Mouse (Mus musculus): ENCODE measurements around the gene Dip2c. TPM values are rescaled to one million over a fixed set of nuclear protein-coding genes. Genes with fewer than 3 reads are reported as not detected.

Gene Dip2c
- polyA plus RNA-seq, 1 experiment from 2014 or later, result 11.7 TPM

DNA sequence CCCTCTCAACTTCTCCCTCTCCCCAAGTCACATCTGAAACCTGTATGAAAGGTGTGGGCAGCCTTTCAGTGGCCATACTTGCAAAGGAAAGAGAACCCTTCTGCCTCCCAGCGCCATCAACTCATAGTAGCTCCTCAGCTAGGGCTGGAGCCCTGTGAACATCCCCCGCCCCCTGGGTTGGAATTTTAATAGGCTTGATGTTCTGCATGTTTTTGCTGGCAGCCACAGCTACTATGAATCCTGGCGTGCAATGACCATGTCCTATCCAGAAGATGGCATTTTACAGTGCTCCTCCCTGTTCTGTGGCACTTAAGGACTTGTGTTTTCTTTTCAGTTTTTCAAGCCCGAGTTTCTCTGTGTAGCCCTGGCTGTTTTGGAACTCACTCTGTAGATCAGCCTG lies 166.7 kb downstream of the Dip2c start:
- no peak overlapping the region for H3K9ac ChIP-seq (ENCODE audit: low read depth, low read length)
- DNase-seq (ENCODE audit: low spot score) (no peak), ATAC-seq (ENCODE audit: low read depth) (no peak)
- no peaks in the 10 kb centered on the region for H3K4me1 ChIP-seq (ENCODE audit: control insufficient read depth, insufficient read depth, low read length)
- no peak overlapping the region for H3K27ac ChIP-seq (replicated peaks; ENCODE audit: low read depth, low read length)
- peaks cover 7% of the 10 kb centered on the region; the same call in 1 of the 2 replicates for H3K9me3 ChIP-seq (ENCODE audit: control insufficient read depth, low read length)
- H3K4me2 ChIP-seq (ENCODE audit: low read depth, low read length), result no peak overlapping the region
- no peak overlapping the region for H3K4me3 ChIP-seq (ENCODE audit: low read depth, low read length)
- no peaks in the 10 kb centered on the region for H3K27me3 ChIP-seq (replicated peaks; ENCODE audit: control insufficient read depth, insufficient read depth, low read length)
- WGBS, result 80% methylated on average over 4 of the region's 4 CpGs
- no peaks in the 10 kb centered on the region for H3K36me3 ChIP-seq (ENCODE audit: control insufficient read depth, insufficient read depth, low read length)

DNA sequence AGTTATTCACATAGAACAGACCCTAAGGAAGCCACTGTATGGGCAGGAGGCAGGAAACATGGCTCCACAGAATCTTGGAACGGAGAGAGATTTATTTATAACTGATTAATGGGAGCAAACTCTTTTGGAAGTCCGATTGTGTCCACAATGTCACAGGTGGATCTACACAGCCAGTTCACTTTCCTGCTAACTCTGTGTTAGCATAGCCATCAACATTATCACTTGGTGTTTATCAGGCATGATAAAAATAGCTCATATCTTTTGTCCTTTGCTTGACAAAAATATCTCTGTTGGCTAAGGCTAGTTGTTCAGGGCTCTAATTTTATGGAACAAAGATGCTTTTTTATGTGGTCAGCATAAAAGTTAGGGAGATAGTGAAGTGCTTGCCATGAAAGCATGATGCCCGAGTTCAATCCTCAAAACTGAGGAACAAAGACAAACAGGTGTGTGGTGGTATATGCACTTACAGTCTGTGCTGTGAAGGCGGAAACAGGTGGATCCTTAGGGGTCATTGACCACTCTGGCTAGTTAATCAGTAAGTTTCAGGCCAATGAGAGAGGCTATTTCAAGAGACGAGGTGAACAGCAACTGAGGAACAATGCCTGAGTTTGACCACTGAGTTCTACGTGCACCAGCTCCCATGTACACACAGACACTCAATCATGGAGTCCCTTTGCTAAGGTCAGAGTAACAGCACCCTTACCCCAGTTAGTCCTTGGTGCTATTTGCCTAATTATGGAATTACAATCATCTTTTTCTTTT lies 169.4 kb downstream of the Dip2c start:
- H3K9ac ChIP-seq (ENCODE audit: low read depth, low read length), result no peak overlapping the region

DNA sequence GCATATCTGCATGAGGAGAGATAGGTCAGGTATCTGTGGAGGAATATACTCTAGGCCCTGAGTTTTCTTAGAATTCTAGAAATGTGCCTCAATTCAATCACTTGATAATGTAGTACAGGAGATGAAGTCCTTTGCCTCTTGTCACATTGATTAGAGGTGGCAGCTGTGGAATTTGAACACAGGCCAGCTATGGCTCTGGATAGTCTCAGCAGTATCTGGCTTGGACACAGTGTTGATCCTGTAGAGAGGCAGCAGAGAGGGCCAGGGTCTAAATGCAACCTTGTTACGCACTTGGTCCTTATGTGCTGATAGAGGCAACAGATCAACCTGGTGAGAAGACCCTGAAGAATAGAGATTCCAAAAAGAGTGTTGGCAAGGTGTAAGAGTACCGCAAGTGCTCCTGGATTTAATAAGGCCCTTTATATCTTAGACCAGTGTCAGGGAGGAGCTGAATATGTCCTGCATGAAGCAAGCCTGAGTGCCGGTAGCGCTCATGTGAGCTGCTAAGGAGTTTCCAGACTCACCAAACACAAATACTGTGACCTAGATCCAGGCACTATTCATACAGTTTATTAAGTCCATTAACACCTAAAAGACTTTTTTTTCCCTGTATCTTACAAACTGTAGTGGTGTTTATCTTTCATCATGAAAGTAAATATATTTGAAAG lies 170.3 kb downstream of the Dip2c start:
- no peaks in the 10 kb centered on the region for H3K9me3 ChIP-seq (ENCODE audit: control insufficient read depth, low read length)
- DNase-seq (ENCODE audit: low spot score), result peak; percentile 22
- H3K9ac ChIP-seq (ENCODE audit: low read depth, low read length), result no peak overlapping the region
- WGBS, result 88% methylated on average over 4 of the region's 4 CpGs
- no peaks in the 10 kb centered on the region for H3K36me3 ChIP-seq (ENCODE audit: control insufficient read depth, insufficient read depth, low read length)
- H3K4me1 ChIP-seq (ENCODE audit: control insufficient read depth, insufficient read depth, low read length), result no peaks in the 10 kb centered on the region
- no peak overlapping the region for H3K4me2 ChIP-seq (ENCODE audit: low read depth, low read length)
- no peak overlapping the region for H3K27ac ChIP-seq (replicated peaks; ENCODE audit: low read depth, low read length)
- H3K27me3 ChIP-seq (replicated peaks; ENCODE audit: control insufficient read depth, insufficient read depth, low read length), result no peaks in the 10 kb centered on the region
- ATAC-seq (ENCODE audit: low read depth), result peak; percentile 47; the same call in 1 of the 2 replicates
- no peak overlapping the region for H3K4me3 ChIP-seq (ENCODE audit: low read depth, low read length)

More for the DNA sequence above, 169.4 kb downstream of the Dip2c start:
- WGBS, result 88% methylated on average over 6 of the region's 6 CpGs
- Histone ChIP-seq H3K27me3 (replicated peaks; ENCODE audit: control insufficient read depth, insufficient read depth, low read length) (no peaks in the 10 kb centered on the region), H3K36me3 (ENCODE audit: control insufficient read depth, insufficient read depth, low read length) (no peaks in the 10 kb centered on the region), H3K4me2 (ENCODE audit: low read depth, low read length) (no peak overlapping the region), H3K4me1 (ENCODE audit: control insufficient read depth, insufficient read depth, low read length) (no peaks in the 10 kb centered on the region), H3K9me3 (ENCODE audit: control insufficient read depth, low read length) (no peaks in the 10 kb centered on the region), H3K4me3 (ENCODE audit: low read depth, low read length) (no peak overlapping the region), H3K27ac (replicated peaks; ENCODE audit: low read depth, low read length) (no peak overlapping the region)
- no peak for ATAC-seq (ENCODE audit: low read depth)
- DNase-seq (ENCODE audit: low spot score), result no peak

DNA sequence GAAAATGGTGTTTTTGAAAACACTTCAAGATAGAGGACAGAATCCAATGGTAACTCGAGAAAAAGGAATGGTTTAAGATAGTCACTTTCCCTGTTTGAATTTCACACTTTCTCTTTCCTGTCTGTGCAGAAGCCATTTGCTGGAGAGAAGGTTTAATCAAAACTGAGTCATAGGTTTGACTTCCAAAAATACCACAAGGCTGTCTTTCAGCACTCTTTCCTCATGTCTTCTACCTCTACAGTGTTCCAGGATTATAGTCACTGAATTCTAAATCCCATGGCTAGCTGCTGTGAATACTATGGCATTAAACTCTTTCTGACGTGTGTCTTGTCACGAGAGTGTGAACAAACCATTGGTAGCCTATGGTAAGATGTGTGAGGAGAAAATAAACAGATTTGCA lies 173.9 kb downstream of the Dip2c start:
- Histone ChIP-seq H3K4me1 (ENCODE audit: control insufficient read depth, insufficient read depth, low read length) (no peaks in the 10 kb centered on the region), H3K27me3 (replicated peaks; ENCODE audit: control insufficient read depth, insufficient read depth, low read length) (no peaks in the 10 kb centered on the region), H3K4me3 (ENCODE audit: low read depth, low read length) (no peak overlapping the region), H3K9ac (ENCODE audit: low read depth, low read length) (no peak overlapping the region), H3K27ac (replicated peaks; ENCODE audit: low read depth, low read length) (no peak overlapping the region), H3K9me3 (ENCODE audit: control insufficient read depth, low read length) (no peaks in the 10 kb centered on the region), H3K4me2 (ENCODE audit: low read depth, low read length) (no peak overlapping the region), H3K36me3 (ENCODE audit: control insufficient read depth, insufficient read depth, low read length) (no peaks in the 10 kb centered on the region)
- ATAC-seq (ENCODE audit: low read depth) (no peak), DNase-seq (ENCODE audit: low spot score) (no peak)
- WGBS, result 74% methylated on average over 3 of the region's 3 CpGs

DNA sequence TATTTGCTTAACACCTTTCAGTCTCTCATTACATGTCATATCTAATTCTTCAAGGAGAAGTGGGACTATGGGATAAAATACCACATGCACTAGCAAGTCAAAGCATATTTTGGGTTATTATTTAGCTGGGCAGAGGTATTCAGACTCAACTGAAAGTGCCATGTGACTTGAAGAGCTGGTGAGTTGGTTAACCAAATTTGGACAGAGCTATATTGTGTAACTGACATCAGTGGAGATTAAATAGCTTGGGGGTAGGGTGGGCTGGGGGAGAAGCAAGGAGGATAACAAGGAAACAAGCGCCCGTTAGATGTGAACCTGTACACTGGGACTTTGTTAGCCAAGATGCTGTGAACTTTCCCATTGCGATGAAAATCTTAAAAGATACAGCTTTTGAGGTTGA lies 175.6 kb downstream of the Dip2c start:
- H3K27ac ChIP-seq (replicated peaks; ENCODE audit: low read depth, low read length), result no peak overlapping the region
- H3K27me3 ChIP-seq (replicated peaks; ENCODE audit: control insufficient read depth, insufficient read depth, low read length), result no peaks in the 10 kb centered on the region
- no peaks in the 10 kb centered on the region for H3K9me3 ChIP-seq (ENCODE audit: control insufficient read depth, low read length)
- WGBS, result 70% methylated on average over 3 of the region's 3 CpGs
- ATAC-seq (ENCODE audit: low read depth) (no peak), DNase-seq (ENCODE audit: low spot score) (no peak)
- no peaks in the 10 kb centered on the region for H3K36me3 ChIP-seq (ENCODE audit: control insufficient read depth, insufficient read depth, low read length)
- no peak overlapping the region for H3K4me3 ChIP-seq (ENCODE audit: low read depth, low read length)
- H3K4me1 ChIP-seq (ENCODE audit: control insufficient read depth, insufficient read depth, low read length), result no peaks in the 10 kb centered on the region
- H3K4me2 ChIP-seq (ENCODE audit: low read depth, low read length), result no peak overlapping the region
- H3K9ac ChIP-seq (ENCODE audit: low read depth, low read length), result no peak overlapping the region

DNA sequence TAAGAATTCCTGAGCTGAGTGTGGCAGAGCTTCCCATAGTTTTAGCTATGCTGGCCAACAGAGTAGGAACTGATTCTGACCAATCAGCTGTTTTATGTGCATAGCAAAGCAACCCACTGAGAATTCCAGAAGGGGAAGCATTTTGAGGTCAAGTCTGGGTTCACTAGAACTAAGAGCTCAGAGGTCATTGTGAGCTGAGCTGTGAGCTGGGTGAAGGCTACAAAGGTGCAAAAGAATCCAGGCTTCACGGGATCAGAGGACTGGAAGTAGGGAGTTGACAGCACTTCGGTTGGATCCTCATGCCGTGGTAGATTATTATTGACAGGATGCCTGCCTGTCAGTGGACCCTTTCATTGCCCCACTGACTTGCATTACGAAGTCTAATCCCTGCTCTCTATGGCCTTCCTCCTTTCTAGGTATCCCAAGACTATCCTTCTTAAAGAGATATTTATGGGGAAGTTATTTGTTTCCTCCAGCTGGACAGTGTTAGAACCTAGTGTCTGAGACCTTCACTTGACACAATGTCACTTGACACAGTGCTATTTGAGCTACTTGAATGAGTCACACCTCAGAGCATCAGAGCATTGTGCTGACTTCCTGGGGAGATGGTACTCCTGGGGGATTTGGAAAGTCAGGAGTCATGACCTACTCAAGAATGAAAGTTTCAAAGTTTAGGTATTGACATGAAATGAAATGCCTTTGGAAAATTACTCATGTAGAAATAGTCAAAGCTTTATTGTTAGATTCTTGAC lies 178.3 kb downstream of the Dip2c start:
- 53% methylated on average over 4 of the region's 4 CpGs for WGBS
- no peaks in the 10 kb centered on the region for H3K36me3 ChIP-seq (ENCODE audit: control insufficient read depth, insufficient read depth, low read length)
- ATAC-seq (ENCODE audit: low read depth), result no peak

DNA sequence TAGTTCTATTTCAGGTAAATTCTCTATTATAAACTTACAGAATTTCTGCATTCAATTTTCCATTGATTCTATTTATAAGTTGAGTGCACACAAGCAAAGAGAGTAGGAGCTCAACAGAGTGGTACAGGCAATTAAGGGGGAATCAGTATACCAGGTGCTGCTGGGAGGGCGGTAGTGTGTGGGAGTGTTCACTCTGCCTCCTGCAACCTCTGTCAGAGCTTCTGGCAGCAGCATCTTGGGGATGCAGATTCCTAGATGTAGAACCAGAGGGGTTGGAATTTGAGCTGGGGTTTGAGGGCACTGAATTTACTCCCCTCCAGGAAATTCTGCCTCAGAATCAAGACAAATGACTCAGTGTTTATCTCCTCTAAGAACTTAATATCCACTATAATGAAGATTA lies 179.7 kb downstream of the Dip2c start:
- Histone ChIP-seq H3K9ac (ENCODE audit: low read depth, low read length) (no peak overlapping the region), H3K36me3 (ENCODE audit: control insufficient read depth, insufficient read depth, low read length) (no peaks in the 10 kb centered on the region), H3K27ac (replicated peaks; ENCODE audit: low read depth, low read length) (no peak overlapping the region), H3K4me2 (ENCODE audit: low read depth, low read length) (no peak overlapping the region), H3K9me3 (ENCODE audit: control insufficient read depth, low read length) (no peaks in the 10 kb centered on the region), H3K27me3 (replicated peaks; ENCODE audit: control insufficient read depth, insufficient read depth, low read length) (no peaks in the 10 kb centered on the region), H3K4me3 (ENCODE audit: low read depth, low read length) (no peak overlapping the region), H3K4me1 (ENCODE audit: control insufficient read depth, insufficient read depth, low read length) (no peaks in the 10 kb centered on the region)
- DNase-seq (ENCODE audit: low spot score) (no peak), ATAC-seq (ENCODE audit: low read depth) (no peak)
- 70% methylated on average over 1 of the region's 1 CpGs for WGBS

More for the DNA sequence above, 178.3 kb downstream of the Dip2c start:
- Histone ChIP-seq H3K27ac (replicated peaks; ENCODE audit: low read depth, low read length) (no peak overlapping the region), H3K27me3 (replicated peaks; ENCODE audit: control insufficient read depth, insufficient read depth, low read length) (no peaks in the 10 kb centered on the region), H3K9me3 (ENCODE audit: control insufficient read depth, low read length) (no peaks in the 10 kb centered on the region), H3K4me2 (ENCODE audit: low read depth, low read length) (no peak overlapping the region), H3K4me1 (ENCODE audit: control insufficient read depth, insufficient read depth, low read length) (no peaks in the 10 kb centered on the region), H3K4me3 (ENCODE audit: low read depth, low read length) (no peak overlapping the region), H3K9ac (ENCODE audit: low read depth, low read length) (no peak overlapping the region)
- DNase-seq (ENCODE audit: low spot score), result no peak

DNA sequence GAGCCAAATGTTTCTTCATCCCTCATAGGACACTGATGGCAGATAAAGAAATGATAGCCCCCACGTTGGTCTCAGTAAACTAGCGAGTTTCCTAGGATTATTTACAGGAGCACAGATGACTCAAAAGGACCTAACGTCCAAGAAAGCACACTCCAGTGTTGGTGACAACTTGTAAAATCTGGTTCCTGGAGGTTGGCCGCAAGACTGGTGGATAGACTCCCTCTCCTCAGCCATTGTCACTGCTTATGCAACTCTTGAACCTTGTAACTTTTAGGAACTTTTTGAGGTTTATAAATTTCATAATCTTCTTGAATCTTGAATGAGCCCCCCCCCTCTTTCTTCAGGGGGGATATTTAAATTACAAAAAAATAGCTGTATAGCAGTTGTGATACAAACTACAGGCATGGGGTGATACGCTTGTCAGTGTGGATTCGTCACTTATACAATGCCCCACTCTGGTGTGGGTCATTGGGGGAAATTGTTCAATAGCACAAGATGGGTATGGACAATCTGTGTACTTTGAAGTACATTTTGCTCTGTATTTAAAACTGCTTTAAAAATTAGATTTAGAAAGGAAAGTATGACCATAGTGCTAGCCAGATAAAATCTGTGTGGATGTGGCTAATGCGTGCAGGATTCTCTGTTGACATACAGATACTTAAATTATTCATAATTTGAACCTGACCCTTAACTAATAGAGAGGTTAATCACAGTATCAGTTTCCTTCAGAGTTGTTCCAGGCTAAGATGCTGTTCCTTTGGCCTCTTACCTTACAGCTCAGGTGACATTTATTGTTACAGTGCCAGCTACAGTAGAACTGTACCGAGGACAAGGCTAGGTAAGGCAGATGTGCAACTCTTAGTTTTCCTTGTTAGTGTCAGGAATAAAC lies 181.3 kb downstream of the Dip2c start:
- no peak for ATAC-seq (ENCODE audit: low read depth)
- DNase-seq (ENCODE audit: low spot score), result no peak
- H3K9ac ChIP-seq (ENCODE audit: low read depth, low read length), result no peak overlapping the region
- H3K9me3 ChIP-seq (ENCODE audit: control insufficient read depth, low read length), result no peaks in the 10 kb centered on the region
- H3K27me3 ChIP-seq (replicated peaks; ENCODE audit: control insufficient read depth, insufficient read depth, low read length), result no peaks in the 10 kb centered on the region
- 85% methylated on average over 8 of the region's 8 CpGs for WGBS
- no peak overlapping the region for H3K4me2 ChIP-seq (ENCODE audit: low read depth, low read length)
- no peak overlapping the region for H3K4me3 ChIP-seq (ENCODE audit: low read depth, low read length)
- H3K27ac ChIP-seq (replicated peaks; ENCODE audit: low read depth, low read length), result no peak overlapping the region
- H3K36me3 ChIP-seq (ENCODE audit: control insufficient read depth, insufficient read depth, low read length), result no peaks in the 10 kb centered on the region
- H3K4me1 ChIP-seq (ENCODE audit: control insufficient read depth, insufficient read depth, low read length), result no peaks in the 10 kb centered on the region

Measured in embryonic facial prominence, embryonic 14.5 days (tissue).